Mouse (Mus musculus): Measurements from ENCODE around the gene Muc20. TPM values are rescaled to one million over a fixed set of nuclear protein-coding genes. Genes with fewer than 3 reads are reported as not detected.
A peak's percentile ranks its signal among the peaks of the same experiment; 100 is the strongest.

The Muc20 gene
- polyA plus RNA-seq, 1 experiment from 2014 or later, result 0.20 TPM

- no peak for ATAC-seq (ENCODE audit: extremely low read depth, insufficient number of reproducible peaks, low FRiP score, low TSS enrichment)
- H3K4me1 ChIP-seq, result peaks cover 24% of the 10 kb centered on the region
- 72% methylated on average over 1 of the region's 1 CpGs for WGBS
- H3K27me3 ChIP-seq (replicated peaks), result peaks cover 8% of the 10 kb centered on the region; the same call in 1 of the 2 replicates
- no peak overlapping the region for H3K4me3 ChIP-seq
- no peak overlapping the region for H3K4me2 ChIP-seq
- no peaks in the 10 kb centered on the region for H3K36me3 ChIP-seq
- no peak overlapping the region for H3K27ac ChIP-seq (replicated peaks)
- no peaks in the 10 kb centered on the region; the same call in 1 of the 2 replicates for H3K9me3 ChIP-seq
- no peak overlapping the region for H3K9ac ChIP-seq
Observed at GRCm38 (mm10) chr16:32795177-32795576, 2.1 kb downstream of the Muc20 start.

- no peak overlapping the region for H3K4me3 ChIP-seq
- ATAC-seq (ENCODE audit: extremely low read depth, insufficient number of reproducible peaks, low FRiP score, low TSS enrichment), result no peak
- no peaks in the 10 kb centered on the region; the same call in 1 of the 2 replicates for H3K27me3 ChIP-seq (replicated peaks)
- no peak overlapping the region for H3K9ac ChIP-seq
- H3K9me3 ChIP-seq, result no peaks in the 10 kb centered on the region
- peaks cover 10% of the 10 kb centered on the region for H3K4me1 ChIP-seq
- 87% methylated on average over 5 of the region's 5 CpGs for WGBS
- H3K27ac ChIP-seq (replicated peaks), result no peak overlapping the region
- no peak overlapping the region for H3K4me2 ChIP-seq
- no peaks in the 10 kb centered on the region for H3K36me3 ChIP-seq
Observed at GRCm38 (mm10) chr16:32790056-32790455, 7.2 kb downstream of the Muc20 start.

- H3K9me3 ChIP-seq, result no peaks in the 10 kb centered on the region
- H3K27me3 ChIP-seq (replicated peaks), result no peaks in the 10 kb centered on the region
- H3K4me3 ChIP-seq, result no peak overlapping the region
- no peak overlapping the region for H3K4me2 ChIP-seq
- WGBS, result 77% methylated on average over 13 of the region's 13 CpGs
- no peak overlapping the region for H3K27ac ChIP-seq (replicated peaks)
- ATAC-seq (ENCODE audit: extremely low read depth, insufficient number of reproducible peaks, low FRiP score, low TSS enrichment), result no peak
- no peak overlapping the region for H3K9ac ChIP-seq
- H3K36me3 ChIP-seq, result no peaks in the 10 kb centered on the region
- no peaks in the 10 kb centered on the region for H3K4me1 ChIP-seq
Observed at GRCm38 (mm10) chr16:32784840-32785239, 12.4 kb downstream of the Muc20 start.

- H3K4me2 ChIP-seq, result no peak overlapping the region
- WGBS, result 54% methylated on average over 5 of the region's 5 CpGs
- H3K27me3 ChIP-seq (replicated peaks), result no peaks in the 10 kb centered on the region
- no peak overlapping the region for H3K4me3 ChIP-seq
- H3K9ac ChIP-seq, result no peak overlapping the region
- H3K9me3 ChIP-seq, result no peaks in the 10 kb centered on the region
- H3K27ac ChIP-seq (replicated peaks), result no peak overlapping the region
- H3K36me3 ChIP-seq, result no peaks in the 10 kb centered on the region
- peaks cover 7% of the 10 kb centered on the region for H3K4me1 ChIP-seq
- ATAC-seq (ENCODE audit: extremely low read depth, insufficient number of reproducible peaks, low FRiP score, low TSS enrichment), result no peak
Observed at GRCm38 (mm10) chr16:32783324-32784062, 13.7 kb downstream of the Muc20 start.

DNA sequence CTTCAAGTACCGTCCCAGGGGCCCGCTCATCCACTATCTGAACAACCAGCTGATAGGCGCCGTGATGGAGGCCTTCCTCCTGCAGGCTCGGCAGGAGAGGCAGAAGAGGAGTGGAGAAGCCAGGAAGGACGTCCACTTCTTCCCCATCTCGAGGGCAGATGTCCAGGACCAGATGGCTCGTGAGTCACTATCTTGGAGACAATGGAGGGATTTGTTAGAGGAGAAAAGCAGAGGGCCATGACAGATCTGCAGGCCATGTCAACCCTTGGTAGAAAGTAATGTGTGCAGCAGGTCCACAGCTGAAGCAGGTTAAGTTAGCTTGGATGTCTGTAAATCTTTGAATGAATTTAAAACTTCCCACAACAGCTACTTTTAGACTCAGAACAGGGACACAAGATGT is 18.3 kb downstream of the Muc20 start:
- 13% methylated on average over 8 of the region's 8 CpGs for WGBS
- H3K4me1 ChIP-seq, result peaks cover 9% of the 10 kb centered on the region
- no peak overlapping the region for H3K27ac ChIP-seq (replicated peaks)
- ATAC-seq (ENCODE audit: extremely low read depth, insufficient number of reproducible peaks, low FRiP score, low TSS enrichment), result no peak
- 0 out of 2 replicates have a peak overlapping the region, but pooled peaks have one; percentile 7 for H3K4me2 ChIP-seq
- peaks cover 23% of the 10 kb centered on the region for H3K27me3 ChIP-seq (replicated peaks)
- no peaks in the 10 kb centered on the region for H3K9me3 ChIP-seq
- H3K36me3 ChIP-seq, result no peaks in the 10 kb centered on the region
- H3K9ac ChIP-seq, result no peak overlapping the region
- no peak overlapping the region for H3K4me3 ChIP-seq

DNA sequence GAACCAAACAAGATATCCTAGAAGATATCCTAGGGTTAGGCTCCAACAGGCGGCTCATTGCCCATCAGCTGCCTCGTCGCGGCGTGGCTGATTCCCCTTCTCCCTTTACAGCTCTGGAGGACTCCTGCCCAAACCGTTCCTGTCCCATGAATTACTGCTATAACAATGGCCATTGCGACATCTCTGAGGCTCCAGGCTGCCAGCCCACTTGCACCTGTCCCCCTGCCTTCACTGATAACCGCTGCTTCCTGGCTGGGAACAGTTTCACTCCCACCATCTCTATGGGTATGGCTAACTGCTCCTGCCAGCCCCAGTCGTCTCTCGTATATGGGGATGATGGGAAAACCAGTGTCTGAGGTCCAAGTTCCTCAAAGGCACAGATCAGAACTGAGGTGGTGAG is 20.6 kb downstream of the Muc20 start:
- ATAC-seq (ENCODE audit: extremely low read depth, insufficient number of reproducible peaks, low FRiP score, low TSS enrichment), result no peak
- 66% methylated on average over 10 of the region's 10 CpGs for WGBS
- H3K4me3 ChIP-seq, result no peak overlapping the region
- H3K9me3 ChIP-seq, result no peaks in the 10 kb centered on the region
- H3K27ac ChIP-seq (replicated peaks), result no peak overlapping the region
- no peak overlapping the region for H3K4me2 ChIP-seq
- peaks cover 9% of the 10 kb centered on the region for H3K4me1 ChIP-seq
- no peak overlapping the region for H3K9ac ChIP-seq
- H3K36me3 ChIP-seq, result no peaks in the 10 kb centered on the region
- H3K27me3 ChIP-seq (replicated peaks), result peaks cover 23% of the 10 kb centered on the region

DNA sequence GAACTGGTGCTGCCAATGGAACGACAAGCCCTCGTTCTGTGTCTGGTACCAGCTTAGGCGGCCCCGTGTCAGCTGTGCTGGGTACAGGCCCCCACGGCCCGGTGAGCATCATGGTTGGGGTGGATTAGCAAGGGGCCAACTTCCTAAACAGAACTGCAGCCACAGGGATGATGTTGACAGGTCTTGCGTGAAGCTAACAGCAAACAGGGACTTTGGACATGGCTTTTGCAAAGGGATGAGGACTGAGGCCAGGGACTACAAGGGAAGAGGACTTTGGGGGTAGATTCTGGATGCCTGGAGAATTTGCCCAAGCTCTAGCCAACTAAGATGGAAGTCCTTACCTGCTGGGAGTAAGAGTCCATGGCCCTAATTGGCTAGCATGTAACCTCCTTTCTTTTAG is 30.3 kb downstream of the Muc20 start:
- H3K4me2 ChIP-seq, result no peak overlapping the region
- no peak overlapping the region for H3K4me3 ChIP-seq
- WGBS, result 88% methylated on average over 7 of the region's 7 CpGs
- no peak overlapping the region for H3K9ac ChIP-seq
- no peak overlapping the region for H3K27ac ChIP-seq (replicated peaks)
- ATAC-seq (ENCODE audit: extremely low read depth, insufficient number of reproducible peaks, low FRiP score, low TSS enrichment), result no peak
- H3K9me3 ChIP-seq, result 0 out of 2 replicates have a peak, but pooled peaks cover 6% of the 10 kb centered on the region
- no peaks in the 10 kb centered on the region for H3K4me1 ChIP-seq
- no peaks in the 10 kb centered on the region for H3K36me3 ChIP-seq
- H3K27me3 ChIP-seq (replicated peaks), result no peaks in the 10 kb centered on the region

DNA sequence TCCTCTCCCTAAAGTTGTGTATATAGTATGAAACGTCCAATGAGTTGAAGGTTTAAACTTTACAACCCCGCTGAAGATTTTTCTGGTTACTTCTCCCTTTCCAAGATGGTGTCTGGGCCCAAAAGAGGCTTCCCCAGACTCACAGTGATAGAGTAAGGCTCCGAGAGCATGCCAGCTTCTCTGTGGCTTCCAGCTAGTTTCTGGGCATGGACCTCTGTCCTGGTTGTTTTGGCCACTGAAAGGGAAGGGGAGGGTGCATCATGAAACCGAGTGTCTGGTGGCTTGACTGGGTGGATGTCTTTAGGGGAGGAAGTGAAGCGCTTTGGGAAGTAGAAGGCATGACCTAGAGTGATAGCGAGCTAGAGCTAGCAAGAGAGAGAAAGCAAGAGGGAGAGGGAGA is 32.3 kb downstream of the Muc20 start:
- 57% methylated on average over 6 of the region's 6 CpGs for WGBS
- H3K4me3 ChIP-seq, result no peak overlapping the region
- no peak overlapping the region for H3K9ac ChIP-seq
- H3K27me3 ChIP-seq (replicated peaks), result no peaks in the 10 kb centered on the region
- 0 out of 2 replicates have a peak, but pooled peaks cover 6% of the 10 kb centered on the region for H3K9me3 ChIP-seq
- no peaks in the 10 kb centered on the region for H3K36me3 ChIP-seq
- no peaks in the 10 kb centered on the region for H3K4me1 ChIP-seq
- no peak overlapping the region for H3K27ac ChIP-seq (replicated peaks)
- ATAC-seq (ENCODE audit: extremely low read depth, insufficient number of reproducible peaks, low FRiP score, low TSS enrichment), result no peak
- no peak overlapping the region for H3K4me2 ChIP-seq

- no peak overlapping the region for H3K27ac ChIP-seq (replicated peaks)
- ATAC-seq (ENCODE audit: extremely low read depth, insufficient number of reproducible peaks, low FRiP score, low TSS enrichment), result no peak
- H3K36me3 ChIP-seq, result no peaks in the 10 kb centered on the region
- no peak overlapping the region for H3K9ac ChIP-seq
- WGBS, result 76% methylated on average over 2 of the region's 2 CpGs
- no peak overlapping the region for H3K4me3 ChIP-seq
- H3K27me3 ChIP-seq (replicated peaks), result no peaks in the 10 kb centered on the region
- H3K4me1 ChIP-seq, result no peaks in the 10 kb centered on the region
- no peak overlapping the region for H3K4me2 ChIP-seq
- 0 out of 2 replicates have a peak, but pooled peaks cover 6% of the 10 kb centered on the region for H3K9me3 ChIP-seq
Observed at GRCm38 (mm10) chr16:32764550-32764949, 32.7 kb downstream of the Muc20 start.

- Histone ChIP-seq H3K9ac (no peak overlapping the region), H3K36me3 (no peaks in the 10 kb centered on the region), H3K27ac (replicated peaks) (no peak overlapping the region), H3K27me3 (replicated peaks) (no peaks in the 10 kb centered on the region), H3K4me2 (no peak overlapping the region), H3K4me1 (no peaks in the 10 kb centered on the region), H3K4me3 (no peak overlapping the region), H3K9me3 (no peaks in the 10 kb centered on the region)
- ATAC-seq (ENCODE audit: extremely low read depth, insufficient number of reproducible peaks, low FRiP score, low TSS enrichment), result no peak
- 73% methylated on average over 5 of the region's 5 CpGs for WGBS
Observed at GRCm38 (mm10) chr16:32750242-32751127, 46.8 kb downstream of the Muc20 start.

DNA sequence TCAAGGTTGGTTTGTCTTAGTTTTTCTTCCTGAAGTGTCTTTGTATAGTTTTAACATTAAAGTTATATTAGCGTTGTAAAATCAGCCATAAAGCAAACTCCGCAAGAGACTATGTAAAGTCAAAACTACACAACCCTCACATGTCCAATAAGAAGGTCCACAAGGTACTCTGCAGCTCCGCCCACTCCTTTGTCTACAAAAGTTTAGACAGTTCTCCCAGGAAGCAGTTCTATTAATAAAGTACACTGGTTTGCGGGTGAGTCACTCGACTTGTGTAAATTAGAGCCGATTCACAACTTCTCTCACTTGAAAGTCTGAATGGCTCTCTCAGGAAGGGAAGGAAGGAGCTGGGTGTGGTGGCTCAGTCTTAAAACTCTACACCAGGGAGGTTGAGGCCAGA is 51.4 kb downstream of the Muc20 start:
- Histone ChIP-seq H3K4me2 (no peak overlapping the region), H3K4me1 (no peaks in the 10 kb centered on the region), H3K27me3 (replicated peaks) (no peaks in the 10 kb centered on the region), H3K9me3 (no peaks in the 10 kb centered on the region), H3K36me3 (no peaks in the 10 kb centered on the region), H3K27ac (replicated peaks) (no peak overlapping the region), H3K9ac (no peak overlapping the region), H3K4me3 (no peak overlapping the region)
- ATAC-seq (ENCODE audit: extremely low read depth, insufficient number of reproducible peaks, low FRiP score, low TSS enrichment), result no peak
- 71% methylated on average over 6 of the region's 6 CpGs for WGBS

Measured in heart, embryonic 13.5 days (tissue).